Mouse (Mus musculus): Measurements from ENCODE around the gene Gm3629.
"Not testable (repeated sequence)": the region's sequence is repeated elsewhere in the genome, so short reads cannot be mapped to it uniquely, and the experiment has no call there.

The Gm3629 gene

GRCm38 (mm10) chr14:6590513-6590912 lies at the start of gene Gm3629:
TSS of gene Gm3629 (minus strand) at chr14:6590613.
- not testable (repeated sequence) for DNase-seq

- not testable (repeated sequence) for DNase-seq
These were observed 31.9 kb upstream of the Gm3629 start, which contains the start of gene Gm3460 for GRCm38 (mm10) chr14:6622318-6622717. TSS of gene Gm3460 (minus strand) at chr14:6622418.

- peak; percentile 3 for DNase-seq
These were observed 16.0 kb upstream of the Gm3629 start for GRCm38 (mm10) chr14:6606436-6606835.

GRCm38 (mm10) chr14:6605004-6605403 lies 14.6 kb upstream of the Gm3629 start:
- DNase-seq, result peak; percentile 28

GRCm38 (mm10) chr14:6604551-6604950 lies 14.1 kb upstream of the Gm3629 start:
- peak; percentile 1 for DNase-seq

GRCm38 (mm10) chr14:6537190-6537589 lies 53.2 kb downstream of the Gm3629 start, which contains the start of gene Gm8356:
TSS of gene Gm8356 (minus strand) at chr14:6537290.
- DNase-seq, result not testable (repeated sequence)

Measured in layer of hippocampus, adult 9-11 months (tissue).